Mouse (Mus musculus) heart, embryonic 16.5 days (tissue): Measurements from ENCODE around the gene Agbl5. TPM values are rescaled to one million over a fixed set of nuclear protein-coding genes. Genes with fewer than 3 reads are reported as not detected.

Source experiments
- polyA plus RNA-seq: library from polyadenylated mRNA; unstranded; fragments of >200 nt; fragmentation: Nextera tagmentation; extraction: Ambion mirVana; gene quantifications from 2 replicates; pipeline ENCODE4 v1.2.1, GENCODE M21; 2015

Gene Agbl5
- polyA plus RNA-seq, 1 experiment from 2014 or later = 10.8 TPM

Other genes with a start within 250 kb of the Agbl5 start
- gene Slc35f6, start 240.8 kb upstream of the Agbl5 start, polyA plus RNA-seq = 25.6 and 25.7 TPM in 2 replicates
- 210 and 225 TPM in 2 replicates for gene Cenpa, start 221.9 kb upstream of the Agbl5 start, polyA plus RNA-seq
- 2.0 and 2.2 TPM in 2 replicates for gene Dpysl5, start 177.1 kb upstream of the Agbl5 start, polyA plus RNA-seq
- gene Mapre3, start 74.1 kb upstream of the Agbl5 start, polyA plus RNA-seq = 18.2 and 19.8 TPM in 2 replicates
- 58.8 and 61.7 TPM in 2 replicates for gene Tmem214, start 20.7 kb upstream of the Agbl5 start, polyA plus RNA-seq
- gene Ost4, start 19.1 kb downstream of the Agbl5 start, polyA plus RNA-seq = 349 and 355 TPM in 2 replicates
- gene Emilin1, start 24.7 kb downstream of the Agbl5 start, polyA plus RNA-seq = 145 and 157 TPM in 2 replicates
- 12.9 and 15.0 TPM in 2 replicates for gene Khk, start 32.7 kb downstream of the Agbl5 start, polyA plus RNA-seq
- gene Cgref1, start 56.9 kb downstream of the Agbl5 start, polyA plus RNA-seq = 2.6 and 2.7 TPM in 2 replicates
- gene Preb, start 71.7 kb downstream of the Agbl5 start, polyA plus RNA-seq = 95.9 and 96.5 TPM in 2 replicates
- gene Tcf23, start 80.0 kb downstream of the Agbl5 start, polyA plus RNA-seq = 0.09 and 0.24 TPM in 2 replicates
- 117 and 121 TPM in 2 replicates for gene Atraid, start 159.6 kb downstream of the Agbl5 start, polyA plus RNA-seq
- 9.4 and 9.5 TPM in 2 replicates for gene Slc5a6, start 160.2 kb downstream of the Agbl5 start, polyA plus RNA-seq
- 14.4 and 18.4 TPM in 2 replicates for gene Cad, start 166.1 kb downstream of the Agbl5 start, polyA plus RNA-seq
- gene Dnajc5g, start 217.6 kb downstream of the Agbl5 start, polyA plus RNA-seq = not detected in 2 replicates
- 0.27 and 0.35 TPM in 2 replicates for gene Slc30a3, start 219.5 kb downstream of the Agbl5 start, polyA plus RNA-seq
- gene Trim54, start 228.0 kb downstream of the Agbl5 start, polyA plus RNA-seq = 8.1 and 11.2 TPM in 2 replicates